In the genomic region with DNA sequence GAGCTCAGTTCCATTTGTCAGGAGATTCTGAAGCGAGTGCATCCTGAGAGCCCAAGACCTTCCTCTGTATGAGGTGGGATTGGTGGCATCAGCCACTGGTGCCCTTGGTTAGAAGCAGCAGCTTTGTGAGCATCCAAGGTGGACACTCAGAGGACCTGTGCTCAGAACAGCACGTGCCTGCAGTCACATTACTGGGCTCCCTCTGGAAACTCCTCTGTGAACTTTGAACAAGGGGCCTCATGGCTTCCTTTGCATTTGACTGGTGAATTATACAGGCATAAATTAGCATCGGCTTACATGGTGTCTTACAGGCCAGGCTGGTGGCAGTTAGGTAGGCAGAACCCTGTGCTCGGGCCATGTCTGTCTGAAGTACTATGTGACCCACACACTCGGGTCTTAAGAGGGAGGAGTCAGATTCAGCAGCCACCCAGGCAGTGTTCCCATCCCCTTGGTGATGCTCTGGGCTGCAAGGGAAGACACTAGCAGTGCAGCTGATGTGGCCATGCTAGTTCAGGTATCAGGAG, we compare ENCODE assay signal across 14 mouse cellular contexts.
DNase-seq lines count a peak whose midpoint lies in the region; ATAC-seq lines count a peak whose summit lies in the region.
"Had no signal": no experiment of that assay in that cellular context is flagged by ENCODE, and none has a peak within 500 bp of the region (broad histone marks: within the 10 kb centered on the region; RNA-seq: fewer than 3 reads in every experiment).

No protein-coding gene starts in this region.

- ATAC-seq in limb, embryonic 12.5 days (ENCODE audit: insufficient number of reproducible peaks, insufficient read depth, low FRiP score, low TSS enrichment, low read depth), result peak; percentile 35; the same call in 1 of the 2 replicates
- ATAC-seq in intestine, embryonic 15.5 days, result peak; percentile 50
- no peak for ATAC-seq in stomach, embryonic 15.5 days (ENCODE audit: insufficient read depth, low FRiP score, low read depth)
- ATAC-seq: hindbrain, postnatal 0 days had no signal

- 0 out of 2 replicates have a peak overlapping the region, but pooled peaks have one; percentile 12 for H3K27ac ChIP-seq in limb, embryonic 12.5 days
- no peak overlapping the region for H3K27ac ChIP-seq in limb, embryonic 10.5 days
- H3K27ac ChIP-seq in intestine, embryonic 15.5 days, result peak overlapping the region; percentile 61
- peak overlapping the region; percentile 69 for H3K27ac ChIP-seq in stomach, embryonic 15.5 days
- H3K27ac ChIP-seq: hindbrain, postnatal 0 days; liver, embryonic 13.5 days; macrophage had no signal

- WGBS in limb, embryonic 12.5 days, result 72% methylated on average over 5 of the region's 5 CpGs
- 82% methylated on average over 5 of the region's 5 CpGs for WGBS in limb, embryonic 10.5 days
- WGBS in intestine, embryonic 15.5 days, result 51% methylated on average over 5 of the region's 5 CpGs
- WGBS in stomach, embryonic 15.5 days, result 61% methylated on average over 5 of the region's 5 CpGs

- H3K4me1 ChIP-seq in limb, embryonic 12.5 days (replicated peaks), result peaks cover 9% of the 10 kb centered on the region
- H3K4me1 ChIP-seq in limb, embryonic 10.5 days, result no peaks in the 10 kb centered on the region
- peaks cover 8% of the 10 kb centered on the region for H3K4me1 ChIP-seq in intestine, embryonic 15.5 days (replicated peaks)
- H3K4me1 ChIP-seq in stomach, embryonic 15.5 days, result 0 out of 2 replicates have a peak, but pooled peaks cover 7% of the 10 kb centered on the region
- H3K4me1 ChIP-seq: liver, embryonic 13.5 days had no signal

- no peak overlapping the region for H3K4me3 ChIP-seq in limb, embryonic 12.5 days (replicated peaks)
- no peak overlapping the region for H3K4me3 ChIP-seq in limb, embryonic 10.5 days
- H3K4me3 ChIP-seq in intestine, embryonic 15.5 days (replicated peaks), result no peak overlapping the region
- H3K4me3 ChIP-seq in stomach, embryonic 15.5 days (replicated peaks), result no peak overlapping the region
- H3K4me3 ChIP-seq: liver, embryonic 13.5 days had no signal

- H3K27me3 ChIP-seq in limb, embryonic 12.5 days, result no peaks in the 10 kb centered on the region
- H3K27me3 ChIP-seq in limb, embryonic 10.5 days (ENCODE audit: low read depth, poor library complexity, severe bottlenecking), result no peaks in the 10 kb centered on the region
- H3K27me3 ChIP-seq in intestine, embryonic 15.5 days (replicated peaks), result no peaks in the 10 kb centered on the region
- no peaks in the 10 kb centered on the region for H3K27me3 ChIP-seq in stomach, embryonic 15.5 days (replicated peaks)
- H3K27me3 ChIP-seq: liver, embryonic 13.5 days had no signal

- H3K9ac ChIP-seq in limb, embryonic 12.5 days (replicated peaks), result no peak overlapping the region
- no peak overlapping the region for H3K9ac ChIP-seq in intestine, embryonic 15.5 days
- no peak overlapping the region for H3K9ac ChIP-seq in stomach, embryonic 15.5 days
- H3K9ac ChIP-seq: liver, embryonic 13.5 days had no signal

- H3K9me3 ChIP-seq in limb, embryonic 12.5 days, result no peaks in the 10 kb centered on the region
- no peaks in the 10 kb centered on the region for H3K9me3 ChIP-seq in limb, embryonic 10.5 days (replicated peaks)
- no peaks in the 10 kb centered on the region for H3K9me3 ChIP-seq in intestine, embryonic 15.5 days
- H3K9me3 ChIP-seq in stomach, embryonic 15.5 days, result no peaks in the 10 kb centered on the region
- H3K9me3 ChIP-seq: liver, embryonic 13.5 days had no signal

- H3K4me2 ChIP-seq in limb, embryonic 12.5 days, result no peak overlapping the region
- H3K4me2 ChIP-seq in intestine, embryonic 15.5 days (replicated peaks), result no peak overlapping the region
- H3K4me2 ChIP-seq in stomach, embryonic 15.5 days, result no peak overlapping the region
- H3K4me2 ChIP-seq: liver, embryonic 13.5 days had no signal

- peaks cover 6% of the 10 kb centered on the region; the same call in 1 of the 2 replicates for H3K36me3 ChIP-seq in limb, embryonic 12.5 days
- peaks cover 8% of the 10 kb centered on the region for H3K36me3 ChIP-seq in limb, embryonic 10.5 days
- no peaks in the 10 kb centered on the region for H3K36me3 ChIP-seq in intestine, embryonic 15.5 days
- no peaks in the 10 kb centered on the region for H3K36me3 ChIP-seq in stomach, embryonic 15.5 days
- H3K36me3 ChIP-seq: liver, embryonic 13.5 days had no signal

- DNase-seq in limb, embryonic 10.5 days (ENCODE audit: low spot score), result no peak
- DNase-seq in right cerebral cortex, postnatal 25 days, result peak; percentile 7
- no peak for DNase-seq in right cerebral cortex, postnatal 10 days (ENCODE audit: low spot score in 2 of 2)
- no peak for DNase-seq in spleen, adult 12 weeks (ENCODE audit: low spot score)
- no peak for DNase-seq in urinary bladder, adult 2 months (ENCODE audit: low spot score)
- DNase-seq: heart, adult 11 months; liver, embryonic 13.5 days; right cerebral cortex, postnatal 4 days; thymus, postnatal 36 days had no signal
